Mouse (Mus musculus): Measurements from ENCODE around the gene Fkbp5. TPM values are rescaled to one million over a fixed set of nuclear protein-coding genes. Genes with fewer than 3 reads are reported as not detected.
A peak's percentile ranks its signal among the peaks of the same experiment; 100 is the strongest.

The Fkbp5 gene
- total and polyA plus RNA-seq, 3 experiments, result 14.4 to 31.4 (median 22.6) TPM

DNA sequence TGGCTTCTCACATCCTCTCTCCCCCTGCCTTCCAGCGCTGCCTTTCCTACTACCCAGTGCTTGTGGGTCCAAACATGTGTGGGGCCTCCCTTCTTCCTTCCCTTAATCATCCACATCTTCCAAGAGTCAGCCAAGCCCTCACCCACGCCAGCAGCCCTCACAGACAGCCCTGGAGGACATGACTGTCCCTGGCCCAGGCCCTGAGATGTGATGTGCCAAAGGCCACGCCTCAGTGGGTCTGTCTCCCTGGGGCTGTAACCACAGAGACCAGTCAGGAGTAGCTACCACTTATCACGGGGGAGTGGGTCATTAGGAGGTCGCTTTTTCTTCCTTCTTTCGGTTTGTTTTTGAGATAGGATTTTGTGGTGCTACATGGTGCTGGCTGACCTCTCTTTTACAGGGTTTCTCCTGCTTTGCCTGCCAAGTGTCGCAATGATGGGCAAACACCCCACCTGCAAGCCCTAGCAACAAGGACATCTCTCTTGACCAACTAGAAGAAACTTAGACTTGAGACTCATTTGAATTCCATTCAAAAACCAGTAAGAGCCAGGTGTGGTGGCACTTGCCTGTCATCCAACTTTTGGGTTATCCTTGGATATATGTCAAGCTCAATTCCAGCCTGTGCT, 15.0 kb downstream of the Fkbp5 start:
- Histone ChIP-seq H3K4me2 (ENCODE audit: insufficient read depth, low read depth, poor library complexity, severe bottlenecking) (no peak overlapping the region), H3K36me3 (replicated peaks in 1 of 2; ENCODE audit: control insufficient read depth in 1 of 2, insufficient read depth in 1 of 2, low read length in 1 of 2) (no peaks in the 10 kb centered on the region), H3K27ac (ENCODE audit: insufficient read depth, low read depth) (no peak overlapping the region), H3K9me3 (replicated peaks; ENCODE audit: low read length) (peaks cover 4% of the 10 kb centered on the region), H3K79me2 (replicated peaks; ENCODE audit: control insufficient read depth, extremely low read depth, insufficient read depth, poor library complexity, severe bottlenecking) (no peaks in the 10 kb centered on the region), H3K9ac (ENCODE audit: insufficient read depth, low read depth) (no peak overlapping the region), H3K27me3 (replicated peaks) (no peaks in the 10 kb centered on the region), H3K4me3 (replicated peaks in 1 of 3; ENCODE audit: low read depth in 2 of 3, low read length in 2 of 3, poor library complexity in 1 of 3) (no peak overlapping the region), H3K4me1 (ENCODE audit: control insufficient read depth in 1 of 2, insufficient read depth in 2 of 2) (peaks cover 8 to 23% of the 10 kb centered on the region in 2 experiments)
- in situ Hi-C loops (cut with MboI; ENCODE audit: low pct_ligation_motif_present, low pct_unique_long_range_greater_than_20kb, low sequenced_read_pairs), result loop anchor here (25.0 kb wide), 1 partner anchor 290 kb away; the partner anchor contains the start of gene Def6
- dilution Hi-C loops (cut with MboI; ENCODE audit: extremely low pct_ligation_motif_present, extremely low pct_unique_long_range_greater_than_20kb, low sequenced_read_pairs), result no loop called here
- peak; percentile 19; the same call in 1 of the 2 replicates for TF ChIP-seq ETS1 (conservative IDR thresholded peaks at IDR 0.05; ENCODE audit: low read depth, low read length)
- TF ChIP-seq SIN3A (IDR thresholded peaks at IDR 0.05; ENCODE audit: low read length), result no peak
- TF ChIP-seq SMC3 (IDR thresholded peaks at IDR 0.05; ENCODE audit: low read depth, low read length), result no peak
- TF ChIP-seq USF2 (conservative IDR thresholded peaks at IDR 0.05; ENCODE audit: low read depth, low read length), result no peak
- DNase-seq (ENCODE audit: extremely low read depth), result no peak

DNA sequence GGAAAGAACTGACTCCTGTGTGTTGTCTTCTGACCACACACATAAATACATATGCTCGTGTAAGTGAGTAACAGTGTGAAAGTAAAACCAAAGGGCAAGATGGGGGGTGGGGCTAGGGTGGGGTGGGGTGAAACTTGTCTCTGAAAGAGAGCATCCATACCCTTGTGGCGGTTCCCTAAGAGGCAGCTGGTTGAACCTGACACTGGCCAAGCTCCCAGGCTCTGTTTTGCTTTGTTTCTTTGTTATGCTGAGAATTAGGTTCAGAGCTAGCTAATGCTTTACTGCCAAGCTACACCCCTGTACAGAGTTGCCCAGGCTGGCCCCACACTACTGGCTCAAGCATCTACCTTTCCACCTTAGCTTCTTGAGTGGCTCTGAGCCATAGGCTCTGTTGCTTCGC, 16.9 kb downstream of the Fkbp5 start:
- no peak for DNase-seq (ENCODE audit: extremely low read depth)
- Histone ChIP-seq H3K27ac (ENCODE audit: insufficient read depth, low read depth) (no peak overlapping the region), H3K27me3 (replicated peaks) (no peaks in the 10 kb centered on the region), H3K9ac (ENCODE audit: insufficient read depth, low read depth) (no peak overlapping the region), H3K9me3 (replicated peaks; ENCODE audit: low read length) (peaks cover 11% of the 10 kb centered on the region), H3K79me2 (replicated peaks; ENCODE audit: control insufficient read depth, extremely low read depth, insufficient read depth, poor library complexity, severe bottlenecking) (no peaks in the 10 kb centered on the region), H3K4me3 (replicated peaks in 1 of 3; ENCODE audit: low read depth in 2 of 3, low read length in 2 of 3, poor library complexity in 1 of 3) (no peak overlapping the region), H3K36me3 (replicated peaks in 1 of 2; ENCODE audit: control insufficient read depth in 1 of 2, insufficient read depth in 1 of 2, low read length in 1 of 2) (no peaks in the 10 kb centered on the region), H3K4me1 (ENCODE audit: control insufficient read depth in 1 of 2, insufficient read depth in 2 of 2) (peaks cover 8 to 20% of the 10 kb centered on the region in 2 experiments), H3K4me2 (ENCODE audit: insufficient read depth, low read depth, poor library complexity, severe bottlenecking) (no peak overlapping the region)
- TF ChIP-seq ZNF384 (IDR thresholded peaks at IDR 0.05; ENCODE audit: low read depth, low read length), result no peak
- in situ Hi-C loops (cut with MboI; ENCODE audit: low pct_ligation_motif_present, low pct_unique_long_range_greater_than_20kb, low sequenced_read_pairs), result loop anchor here (25.0 kb wide), 1 partner anchor 288 kb away; the partner anchor contains the start of gene Def6
- dilution Hi-C loops (cut with MboI; ENCODE audit: extremely low pct_ligation_motif_present, extremely low pct_unique_long_range_greater_than_20kb, low sequenced_read_pairs), result no loop called here

- no peaks in the 10 kb centered on the region for H3K79me2 ChIP-seq (replicated peaks; ENCODE audit: control insufficient read depth, extremely low read depth, insufficient read depth, poor library complexity, severe bottlenecking)
- H3K27ac ChIP-seq (ENCODE audit: insufficient read depth, low read depth), result no peak overlapping the region
- no peaks in the 10 kb centered on the region for H3K27me3 ChIP-seq (replicated peaks)
- H3K9me3 ChIP-seq (replicated peaks; ENCODE audit: low read length), result peaks cover 11% of the 10 kb centered on the region
- H3K4me1 ChIP-seq (ENCODE audit: control insufficient read depth in 1 of 2, insufficient read depth in 2 of 2), result peaks cover 8 to 15% of the 10 kb centered on the region in 2 experiments
- TF ChIP-seq CHD2 (IDR thresholded peaks at IDR 0.05; ENCODE audit: low read length) (no peak), PAX5 (IDR thresholded peaks at IDR 0.05; ENCODE audit: low read length) (no peak), ETS1 (conservative IDR thresholded peaks at IDR 0.05; ENCODE audit: low read depth, low read length) (no peak), BHLHE40 (IDR thresholded peaks at IDR 0.05; ENCODE audit: low read depth, low read length) (no peak), POLR2AphosphoS2 (IDR thresholded peaks at IDR 0.05; ENCODE audit: low read depth, low read length) (no peak), MXI1 (IDR thresholded peaks at IDR 0.05; ENCODE audit: low read depth, low read length) (no peak), CTCF (conservative IDR thresholded peaks at IDR 0.05 in 1 of 2, IDR thresholded peaks at IDR 0.05 in 1 of 2; ENCODE audit: low read depth in 2 of 2, low read length in 2 of 2) (no peak), MEF2A (IDR thresholded peaks at IDR 0.05; ENCODE audit: borderline replicate concordance, low read depth, low read length) (no peak), MAZ (IDR thresholded peaks at IDR 0.05; ENCODE audit: low read depth, low read length) (no peak), SIN3A (IDR thresholded peaks at IDR 0.05; ENCODE audit: low read length) (no peak), NELFE (IDR thresholded peaks at IDR 0.05; ENCODE audit: low read depth, low read length) (no peak), SMC3 (IDR thresholded peaks at IDR 0.05; ENCODE audit: low read depth, low read length) (no peak), HCFC1 (IDR thresholded peaks at IDR 0.05; ENCODE audit: low read depth, low read length) (no peak), MAFK (IDR thresholded peaks at IDR 0.05; ENCODE audit: insufficient replicate concordance, low read length) (no peak)
- no peaks in the 10 kb centered on the region for H3K36me3 ChIP-seq (replicated peaks in 1 of 2; ENCODE audit: control insufficient read depth in 1 of 2, insufficient read depth in 1 of 2, low read length in 1 of 2)
- in situ Hi-C loops (cut with MboI; ENCODE audit: low pct_ligation_motif_present, low pct_unique_long_range_greater_than_20kb, low sequenced_read_pairs), result no loop called here
- no peak overlapping the region for H3K9ac ChIP-seq (ENCODE audit: insufficient read depth, low read depth)
- dilution Hi-C loops (cut with MboI; ENCODE audit: extremely low pct_ligation_motif_present, extremely low pct_unique_long_range_greater_than_20kb, low sequenced_read_pairs), result no loop called here
- no peak for DNase-seq (ENCODE audit: extremely low read depth)
- no peak overlapping the region for H3K4me3 ChIP-seq (replicated peaks in 1 of 3; ENCODE audit: low read depth in 2 of 3, low read length in 2 of 3, poor library complexity in 1 of 3)
- H3K4me2 ChIP-seq (ENCODE audit: insufficient read depth, low read depth, poor library complexity, severe bottlenecking), result no peak overlapping the region
Measured at GRCm38 (mm10) chr17:28499190-28499589, 18.1 kb downstream of the Fkbp5 start.
